Mouse (Mus musculus) liver, adult 2 months (tissue): Measurements from ENCODE around the gene Depdc5. TPM values are rescaled to one million over a fixed set of nuclear protein-coding genes. Genes with fewer than 3 reads are reported as not detected.
"Not testable (repeated sequence)": the region's sequence is repeated elsewhere in the genome, so short reads cannot be mapped to it uniquely, and the experiment has no call there.

Experiments
- DNase-seq: peaks from one replicate; pipeline ENCODE4 v3.0.0-alpha.2; 2011; ENCODE audit warnings: low read depth, low spot score; ENCODE audit errors: extremely low read depth
- H3K27ac ChIP-seq: fragments of 200-500 bp; replicated peaks from 2 replicates; pipeline ENCODE4 v1.5.1; 2012; ENCODE audit warnings: low read depth, mild to moderate bottlenecking, control low read depth, inconsistent platforms, low read length; ENCODE audit not compliant: insufficient read depth
- H3K27me3 ChIP-seq: fragments of 200-500 bp; 2 replicates; pipeline ENCODE4 v1.6.1; 2012; ENCODE audit warnings: mild to moderate bottlenecking, moderate library complexity, low read length, inconsistent platforms; ENCODE audit not compliant: control insufficient read depth, insufficient read depth
- H3K36me3 ChIP-seq: fragments of 200-500 bp; 2 replicates; pipeline ENCODE4 v1.6.1; 2012; ENCODE audit warnings: low read length, inconsistent platforms; ENCODE audit not compliant: control insufficient read depth, insufficient read depth
- H3K4me1 ChIP-seq: fragments of 200-500 bp; 2 replicates; pipeline ENCODE4 v1.6.1; 2011; ENCODE audit warnings: low read length; ENCODE audit not compliant: control insufficient read depth, insufficient read depth
- H3K4me3 ChIP-seq: fragments of 200-500 bp; 2 replicates; pipeline ENCODE4 v1.5.1; 2011; ENCODE audit warnings: low read depth, mild to moderate bottlenecking, control low read depth, low read length, moderate library complexity; ENCODE audit not compliant: insufficient read depth
- H3K79me2 ChIP-seq: fragments of 200-500 bp; 2 replicates; pipeline ENCODE4 v1.6.1; 2012; ENCODE audit warnings: inconsistent platforms, mild to moderate bottlenecking, low read length, moderate library complexity; ENCODE audit not compliant: control insufficient read depth, insufficient read depth
- H3K9ac ChIP-seq: fragments of 200-500 bp; 2 replicates; pipeline ENCODE4 v1.6.1; 2012; ENCODE audit warnings: low read depth, mild to moderate bottlenecking, control low read depth, inconsistent platforms, low read length
- CTCF ChIP-seq: fragments of 200-500 bp; IDR thresholded peaks from 2 replicates; pipeline ENCODE4 v1.5.1; 2011; ENCODE audit warnings: low read depth, low read length, control low read depth
- POLR2A ChIP-seq: fragments of 200-500 bp; IDR thresholded peaks from 2 replicates; pipeline ENCODE4 v1.6.1; 2011; ENCODE audit warnings: low read length, control low read depth; ENCODE audit not compliant: insufficient read depth; ENCODE audit errors: extremely low read depth
- WGBS: fragments of 180-500 bp; shearing (Covaris S2); methylation state at CpG from one replicate; pipeline ENCODE4 v1.1.7; 2018; 5-methylcytosine and 5-hydroxymethylcytosine counted together
- polyA plus RNA-seq: library from polyadenylated mRNA; depleted of rRNA; stranded (reverse); fragments of >200 nt; gene quantifications from 2 replicates; pipeline ENCODE4 v1.2.3, GENCODE M21; 2012
- total RNA-seq: library from RNA; depleted of rRNA; stranded (reverse); fragments of >200 nt; gene quantifications from 2 replicates; pipeline ENCODE4 v1.2.3, GENCODE M21; 2014

Depdc5 gene
- total and polyA plus RNA-seq, 2 experiments = 8.2 to 8.7 TPM

DNA sequence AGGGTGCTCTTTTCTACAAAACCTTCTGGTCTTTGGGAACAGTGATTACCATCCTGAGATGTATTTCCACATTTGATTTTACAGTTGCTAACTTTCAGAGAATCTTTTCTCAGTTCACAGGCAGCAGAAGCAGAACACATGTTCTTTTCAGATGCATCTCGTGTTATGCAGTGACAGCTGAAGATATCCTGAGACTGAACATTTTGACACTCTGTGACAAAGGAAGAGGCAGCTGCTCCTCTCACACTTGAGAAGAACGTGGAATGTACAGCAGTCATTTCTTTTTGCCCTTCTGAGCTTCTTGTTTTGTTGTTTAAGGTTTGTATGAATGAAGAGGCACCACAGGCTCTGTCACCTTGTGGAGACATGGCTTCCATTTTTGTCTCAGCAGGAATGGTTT lies 33.4 kb upstream of the Depdc5 start:
- Histone ChIP-seq H3K27me3 (no peaks in the 10 kb centered on the region), H3K4me3 (no peak overlapping the region), H3K9ac (no peak overlapping the region), H3K36me3 (peaks cover 62% of the 10 kb centered on the region), H3K4me1 (no peaks in the 10 kb centered on the region), H3K79me2 (no peaks in the 10 kb centered on the region; the same call in 1 of the 2 replicates), H3K27ac (no peak overlapping the region)
- TF ChIP-seq CTCF (no peak), POLR2A (no peak)
- no peak for DNase-seq
- 95% methylated on average over 2 of the region's 2 CpGs for WGBS

DNA sequence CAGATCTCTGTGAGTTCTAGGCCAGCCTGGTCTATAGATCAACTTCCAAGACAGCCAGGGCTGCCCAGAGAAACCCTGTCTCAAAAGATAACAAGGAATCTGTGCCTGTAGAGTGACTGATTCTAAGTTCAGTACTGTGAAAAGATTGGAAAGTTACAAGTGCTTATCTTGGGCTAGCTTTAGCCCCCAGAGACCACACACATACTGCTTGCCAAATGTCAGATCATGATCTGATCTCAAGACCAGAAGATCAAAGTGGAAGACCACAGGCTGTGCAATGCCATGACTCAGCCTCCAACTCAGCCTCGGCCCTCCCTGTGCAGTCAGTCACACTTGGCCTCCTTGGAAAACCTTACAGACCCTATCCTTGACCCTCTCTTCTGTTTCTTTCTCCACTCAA lies 29.0 kb upstream of the Depdc5 start:
- Histone ChIP-seq H3K36me3 (peaks cover 55% of the 10 kb centered on the region), H3K27me3 (no peaks in the 10 kb centered on the region), H3K4me1 (no peaks in the 10 kb centered on the region), H3K79me2 (no peaks in the 10 kb centered on the region; the same call in 1 of the 2 replicates), H3K4me3 (no peak overlapping the region), H3K27ac (no peak overlapping the region), H3K9ac (no peak overlapping the region)
- no peak for DNase-seq
- TF ChIP-seq POLR2A (no peak), CTCF (no peak)
- 96% methylated on average over 1 of the region's 1 CpGs for WGBS

DNA sequence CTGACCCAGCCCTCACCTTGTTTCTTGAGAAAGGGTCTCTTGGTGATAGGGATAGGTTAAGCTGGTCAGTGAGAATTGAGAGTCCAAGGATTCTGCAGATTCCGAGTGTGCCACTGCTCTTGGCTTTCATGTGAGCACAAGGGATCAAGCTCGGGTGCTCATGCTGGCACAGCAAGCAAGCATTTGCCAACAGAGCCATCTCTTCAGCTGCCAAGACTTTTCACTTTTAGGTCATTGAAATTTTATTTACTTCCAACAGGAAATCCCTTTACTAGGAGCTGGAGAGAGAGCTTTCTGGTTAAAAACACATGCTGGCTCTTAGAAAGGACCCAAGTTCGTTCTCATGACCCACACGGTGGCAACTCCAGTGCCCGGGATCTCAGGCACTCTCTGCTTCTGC lies 26.5 kb upstream of the Depdc5 start:
- no peak overlapping the region for H3K4me3 ChIP-seq
- no peaks in the 10 kb centered on the region for H3K27me3 ChIP-seq
- no peaks in the 10 kb centered on the region for H3K4me1 ChIP-seq
- no peak overlapping the region for H3K27ac ChIP-seq
- peak; percentile 61 for DNase-seq
- peaks cover 51% of the 10 kb centered on the region for H3K36me3 ChIP-seq
- no peak overlapping the region for H3K9ac ChIP-seq
- 36% methylated on average over 5 of the region's 5 CpGs for WGBS
- H3K79me2 ChIP-seq = no peaks in the 10 kb centered on the region; the same call in 1 of the 2 replicates
- TF ChIP-seq POLR2A (no peak), CTCF (no peak)

DNA sequence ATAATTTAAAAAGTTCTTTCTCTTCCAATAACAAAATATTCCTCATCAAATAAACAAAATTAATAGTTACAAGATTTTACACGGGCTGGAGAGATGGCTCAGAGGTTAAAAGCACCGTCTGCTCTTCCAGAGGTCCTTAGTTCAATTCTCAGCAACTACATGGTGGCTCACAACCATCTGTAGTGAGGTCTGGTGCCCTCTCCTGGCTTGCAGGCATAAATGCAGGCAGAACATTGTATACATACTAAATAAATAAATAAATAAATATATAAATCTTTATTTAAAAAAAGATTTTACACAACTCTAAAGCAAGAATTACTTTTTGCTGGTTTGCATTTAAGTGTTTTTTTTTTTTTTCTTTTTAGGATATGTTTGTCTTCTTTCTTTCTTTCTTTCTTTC lies 23.5 kb upstream of the Depdc5 start:
- TF ChIP-seq POLR2A (no peak), CTCF (peak; percentile 15; the same call in 1 of the 2 replicates)
- Histone ChIP-seq H3K9ac (no peak overlapping the region), H3K4me3 (no peak overlapping the region), H3K79me2 (peaks cover 2% of the 10 kb centered on the region; the same call in 1 of the 2 replicates), H3K27ac (no peak overlapping the region), H3K4me1 (no peaks in the 10 kb centered on the region), H3K27me3 (no peaks in the 10 kb centered on the region), H3K36me3 (peaks cover 48% of the 10 kb centered on the region)
- DNase-seq = no peak
- 97% methylated on average over 2 of the region's 2 CpGs for WGBS

DNA sequence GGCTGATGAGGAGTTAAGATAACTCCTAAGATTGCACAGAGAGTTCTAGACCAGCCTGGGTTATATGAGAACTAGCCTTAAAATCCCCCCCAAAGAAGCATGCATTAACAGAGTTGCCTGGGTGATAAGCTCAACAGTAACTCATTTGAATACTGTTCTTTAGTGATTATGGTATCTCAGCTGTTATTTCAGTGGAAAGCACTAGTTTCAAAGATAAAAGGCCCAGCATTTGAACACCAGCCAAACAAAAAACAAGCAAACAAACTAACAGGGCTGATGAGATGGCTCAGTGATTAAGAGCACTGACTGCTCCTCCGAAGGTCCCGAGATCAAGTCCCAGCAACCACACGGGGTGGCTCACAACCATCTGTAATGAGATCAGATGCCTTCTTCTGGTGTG lies 14.3 kb upstream of the Depdc5 start:
- H3K4me3 ChIP-seq = no peak overlapping the region
- H3K79me2 ChIP-seq = peaks cover 29% of the 10 kb centered on the region; the same call in 1 of the 2 replicates
- no peak for DNase-seq
- 93% methylated on average over 3 of the region's 3 CpGs for WGBS
- TF ChIP-seq POLR2A (no peak), CTCF (no peak)
- H3K36me3 ChIP-seq = peaks cover 7% of the 10 kb centered on the region; the same call in 1 of the 2 replicates
- H3K4me1 ChIP-seq = peaks cover 6% of the 10 kb centered on the region
- H3K27me3 ChIP-seq = no peaks in the 10 kb centered on the region
- H3K9ac ChIP-seq = no peak overlapping the region
- H3K27ac ChIP-seq = no peak overlapping the region

DNA sequence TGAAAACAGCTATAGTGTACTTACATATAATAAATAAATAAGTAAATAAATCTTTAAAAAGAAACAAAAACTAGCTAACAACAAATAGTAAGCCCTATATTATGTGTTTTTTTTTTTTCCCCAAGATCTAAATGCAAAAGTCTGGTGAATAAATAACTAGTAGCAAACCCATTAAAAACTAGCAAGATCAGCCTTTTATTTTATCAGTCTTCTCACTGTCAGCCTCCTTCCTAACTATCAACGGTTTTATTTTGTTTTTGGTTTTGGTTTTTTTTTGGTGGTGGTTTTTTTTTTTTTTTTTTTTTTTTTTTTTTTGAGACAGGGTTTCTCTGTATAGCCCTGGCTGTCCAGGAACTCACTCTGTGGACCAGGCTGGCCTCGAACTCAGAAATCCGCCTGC lies 13.9 kb upstream of the Depdc5 start:
- H3K36me3 ChIP-seq, H3K9ac ChIP-seq, H3K27ac ChIP-seq, H3K4me1 ChIP-seq, H3K4me3 ChIP-seq, H3K27me3 ChIP-seq, DNase-seq: not testable (repeated sequence)
- peaks cover 29% of the 10 kb centered on the region; the same call in 1 of the 2 replicates for H3K79me2 ChIP-seq
- 74% methylated on average over 3 of the region's 3 CpGs for WGBS
